ENCODE assay signal across 8 mouse cellular contexts in the genomic region with DNA sequence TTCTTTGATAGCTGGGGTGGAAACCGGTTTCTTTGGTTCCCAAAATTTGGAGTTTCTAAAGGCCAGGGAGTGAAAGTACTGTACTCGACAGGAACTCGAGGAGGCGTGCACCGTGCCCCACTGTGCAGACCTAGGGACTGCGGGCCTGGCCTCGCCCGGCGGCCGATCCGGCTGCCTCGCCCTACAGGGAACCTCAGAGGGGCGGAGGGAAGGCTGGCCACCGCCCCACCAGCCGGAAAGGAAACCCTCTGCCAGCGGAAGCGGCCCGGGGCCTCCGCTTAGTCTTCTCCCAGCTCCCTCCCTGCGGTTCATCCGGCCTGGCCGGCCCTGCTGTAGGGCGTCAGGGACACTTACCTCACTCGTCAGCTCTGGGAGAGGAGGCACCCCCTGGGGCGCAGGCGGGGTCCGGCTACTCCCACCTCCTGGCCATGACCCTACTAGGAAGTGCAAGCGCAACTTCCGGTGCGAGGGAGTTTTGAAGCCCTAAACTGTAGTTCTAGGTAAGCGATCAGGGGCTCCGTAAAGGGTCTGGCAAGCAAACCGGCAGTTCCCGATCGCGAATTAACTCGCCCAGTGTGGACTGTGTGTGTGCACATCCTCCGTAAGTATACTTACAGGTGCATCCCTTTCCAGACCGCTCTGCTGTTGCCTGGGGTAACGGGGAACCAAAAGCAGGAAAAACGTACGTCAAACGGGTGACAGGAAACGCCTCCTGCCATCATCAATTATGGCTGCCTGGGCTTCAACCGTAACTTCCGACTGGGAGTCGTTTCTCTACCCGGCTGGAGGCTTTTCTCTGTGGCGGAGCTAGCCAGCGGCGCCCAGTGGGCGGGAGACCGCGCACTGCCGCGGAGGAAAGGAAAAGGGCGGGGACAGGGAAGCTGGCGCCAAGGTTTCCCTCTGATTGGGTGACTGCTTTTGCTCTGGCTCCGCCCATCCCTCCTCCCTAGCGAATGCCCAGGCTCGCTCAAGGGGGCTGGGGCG. TPM values are rescaled to one million over a fixed set of nuclear protein-coding genes. Genes with fewer than 3 reads are reported as not detected.
DNase-seq lines count a peak whose midpoint lies in the region; ATAC-seq and TF ChIP-seq lines count a peak whose summit lies in the region.

Shoc2 (plus strand) TSS at position 505 of the 984 bp plus-strand sequence.
Bbip1 (minus strand) TSS at position 826 of the 984 bp plus-strand sequence.

- CTCF ChIA-PET in Patski (lab: Charles Lee): interaction anchor here (0.6 to 3.0 kb wide), 5 partner anchors 97 to 1117 kb away, joined by 3 to 11 read pairs (median 3); no protein-coding TSS in a partner anchor

- under 1% methylated on average over 61 of the region's 62 CpGs for WGBS in hindbrain, embryonic 13.5 days

- peak; percentile 93 for ATAC-seq in Patski
- ATAC-seq in hindbrain, embryonic 13.5 days (ENCODE audit: low FRiP score): peak; percentile 96

- no peaks in the 10 kb centered on the region for H3K9me3 ChIP-seq in hindbrain, embryonic 13.5 days

- in situ Hi-C loops in Patski (cut with MboI; ENCODE audit: low pct_unique_long_range_greater_than_20kb): loop anchor here (10.0 to 25.0 kb wide), 2 partner anchors 557 to 1121 kb away; partner anchors contain the start of gene Smndc1

- peaks cover 7% of the 10 kb centered on the region for H3K36me3 ChIP-seq in hindbrain, embryonic 13.5 days

- no peak for TF ChIP-seq CTCF in Patski (IDR thresholded peaks at IDR 0.05)

- no peaks in the 10 kb centered on the region for H3K27me3 ChIP-seq in Patski
- no peaks in the 10 kb centered on the region for H3K27me3 ChIP-seq in hindbrain, embryonic 13.5 days

- POLR2A ChIA-PET in Patski (lab: Charles Lee): interaction anchor here (0.6 to 1.0 kb wide), 2 partner anchors 11 to 15 kb away, joined by 3 to 4 read pairs; no protein-coding TSS in a partner anchor

- H3K9ac ChIP-seq in hindbrain, embryonic 13.5 days: peak within 1 kb of the TSS; percentile 98

- peak within 1 kb of the TSS; percentile 94 for H3K4me3 ChIP-seq in hindbrain, embryonic 13.5 days

- peak within 1 kb of the TSS; percentile 99 for H3K27ac ChIP-seq in hindbrain, embryonic 13.5 days

- H3K4me1 ChIP-seq in hindbrain, embryonic 13.5 days (replicated peaks): peaks cover 27% of the 10 kb centered on the region

- H3K4me2 ChIP-seq in hindbrain, embryonic 13.5 days: peak within 1 kb of the TSS; percentile 66

- DNase-seq in Patski (ENCODE audit: low read depth, low spot score): peak; percentile 98
- DNase-seq in cerebellum, postnatal 14 days: peak; percentile 98 to 99
- peak; percentile 96 to 99 for DNase-seq in frontal cortex, postnatal 14 days (ENCODE audit: low spot score in 2 of 2)
- DNase-seq in layer of hippocampus, postnatal 25 days (ENCODE audit: extremely low spot score in 1 of 2, low spot score in 1 of 2): peak; percentile 91
- peak; percentile 99 for DNase-seq in lung, postnatal 25 days (ENCODE audit: low spot score)
- DNase-seq in retina, embryonic 14.5 days (ENCODE audit: low spot score): peak; percentile 99
- DNase-seq in thymus, postnatal 4 days: peak; percentile 99

RNA-seq across cellular contexts. Expression of gene Shoc2, which starts in this region (rescaled TPM):
- 65.6 TPM for polyA plus RNA-seq in Patski (2021)
- 66.3 and 70.3 TPM in 2 replicates for polyA plus RNA-seq in hindbrain, embryonic 13.5 days (2015; fragmentation: Nextera tagmentation; extraction: Ambion mirVana)
- total RNA-seq in layer of hippocampus, postnatal 25 days (2021): 10 to 100 TPM; 47.8 to 49.1 TPM

RNA-seq across cellular contexts. Expression of gene Bbip1, which starts in this region (rescaled TPM):
- 53.0 TPM for polyA plus RNA-seq in Patski (2021)
- 126 and 139 TPM in 2 replicates for polyA plus RNA-seq in hindbrain, embryonic 13.5 days (2015; fragmentation: Nextera tagmentation; extraction: Ambion mirVana)
- 10 to 100 TPM; 53.3 to 54.2 TPM for total RNA-seq in layer of hippocampus, postnatal 25 days (2021)

Comparison
In these comparisons a context has a peak if more than half of its experiments do, and no peak if none do; other contexts are left out.
1. Peak in every context shown above with its lines: DNase-seq, ATAC-seq, H3K4me3 ChIP-seq and H3K27ac ChIP-seq.